Mouse (Mus musculus) E14TG2a.4 (cell line): ENCODE data around the gene Aatk.

ENCODE experiments used
- CTCF ChIP-seq: conservative IDR thresholded peaks from 2 replicates; pipeline ENCODE4 v1.5.1; 2014; ENCODE audit warnings: low read length
- POU5F1 ChIP-seq: IDR thresholded peaks from 2 replicates; pipeline ENCODE4 v1.6.1; 2014; ENCODE audit warnings: low read length, borderline replicate concordance

DNA sequence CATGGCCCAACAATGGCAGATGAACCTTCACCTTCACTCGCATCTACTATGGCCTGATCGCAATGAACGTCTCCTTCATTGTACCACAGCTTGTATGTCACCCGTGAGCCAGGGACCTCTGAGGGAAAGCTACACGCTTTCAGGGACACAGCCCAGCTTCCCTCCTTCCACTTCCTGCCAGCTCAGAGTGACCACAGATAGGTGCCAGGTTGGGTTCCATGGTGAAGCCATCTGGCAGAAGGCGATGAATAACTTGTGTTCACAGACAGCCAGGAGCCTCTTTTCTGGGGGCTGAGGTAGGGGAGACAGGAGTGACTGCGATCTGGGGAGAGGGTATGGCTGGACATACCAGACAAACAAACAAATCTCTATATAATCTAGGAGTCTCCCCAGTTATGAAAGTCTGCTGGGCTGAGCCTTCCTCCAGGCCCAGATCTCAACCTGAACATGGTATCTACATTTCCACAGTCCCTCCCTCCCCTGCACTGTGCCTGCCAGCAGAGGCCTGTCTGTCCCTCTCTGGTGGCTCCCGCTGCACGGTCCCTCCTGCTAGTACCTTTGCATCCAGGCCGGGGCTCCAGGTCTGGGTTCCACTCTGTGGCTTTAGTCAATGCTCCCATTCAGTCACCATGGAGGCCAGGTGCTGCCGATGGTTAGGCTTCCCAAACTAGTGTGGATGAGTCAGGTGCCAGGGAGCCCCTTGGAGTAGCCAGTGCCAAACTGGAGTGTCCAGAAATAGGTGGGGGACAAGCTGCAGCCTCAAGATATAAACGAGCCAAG is 9.2 kb upstream of the Aatk start:
- TF ChIP-seq CTCF (no peak), POU5F1 (no peak)
